Mouse (Mus musculus) lung, embryonic 14.5 days (tissue): ENCODE data around the gene Asgr1. TPM values are rescaled to one million over a fixed set of nuclear protein-coding genes. Genes with fewer than 3 reads are reported as not detected.
A peak's percentile ranks its signal among the peaks of the same experiment; 100 is the strongest.

ENCODE experiments used
- ATAC-seq: fragments of 200-750 bp; cut with Nextera tagmentation; 2 replicates; pipeline ENCODE4 v1.8.0; 2017; ENCODE audit warnings: mild to moderate bottlenecking, moderate TSS enrichment, moderate library complexity; ENCODE audit not compliant: insufficient read depth
- DNase-seq: peaks from one replicate; pipeline ENCODE4 v3.0.0-alpha.2; 2015
- H3K27ac ChIP-seq: fragments of 300-500 bp; sonication (generic); 2 replicates; pipeline ENCODE4 v1.5.1; 2014; ENCODE audit warnings: low read depth, mild to moderate bottlenecking, moderate library complexity
- H3K27me3 ChIP-seq: fragments of 300-500 bp; sonication (generic); 2 replicates; pipeline ENCODE4 v1.6.1; 2014; ENCODE audit warnings: low read length, control low read depth; ENCODE audit not compliant: insufficient read depth
- H3K36me3 ChIP-seq: fragments of 300-500 bp; sonication (generic); 2 replicates; pipeline ENCODE4 v1.6.1; 2014; ENCODE audit warnings: control low read depth; ENCODE audit not compliant: insufficient read depth
- H3K4me1 ChIP-seq: fragments of 300-500 bp; sonication (generic); 2 replicates; pipeline ENCODE4 v1.6.1; 2014; ENCODE audit warnings: antibody characterized with exemption, control low read depth; ENCODE audit not compliant: insufficient read depth
- H3K4me2 ChIP-seq: fragments of 300-500 bp; sonication (generic); 2 replicates; pipeline ENCODE4 v1.6.1; 2014; ENCODE audit warnings: mild to moderate bottlenecking
- H3K4me3 ChIP-seq: fragments of 300-500 bp; sonication (generic); 2 replicates; pipeline ENCODE4 v1.5.1; 2014; ENCODE audit warnings: low read depth, low read length
- H3K9ac ChIP-seq: fragments of 300-500 bp; sonication (generic); 2 replicates; pipeline ENCODE4 v1.6.1; 2014
- H3K9me3 ChIP-seq: fragments of 300-500 bp; sonication (generic); 2 replicates; pipeline ENCODE4 v1.6.1; 2016; ENCODE audit warnings: low read depth, low read length, control low read depth
- CTCF ChIP-seq: IDR thresholded peaks from 2 replicates; pipeline ENCODE4 v1.5.1; 2016; ENCODE audit warnings: antibody characterized with exemption, low read depth
- WGBS: fragments of 180-500 bp; shearing (Covaris S2); extraction: QIAGEN DNeasy Blood & Tissue Kit; methylation state at CpG from one replicate; pipeline ENCODE4 v1.1.7; 2014; 5-methylcytosine and 5-hydroxymethylcytosine counted together
- polyA plus RNA-seq: library from polyadenylated mRNA; unstranded; fragments of >200 nt; fragmentation: Nextera tagmentation; extraction: Ambion mirVana; gene quantifications from 2 replicates; pipeline ENCODE4 v1.2.1, GENCODE M21; 2014

Gene Asgr1
- polyA plus RNA-seq, 1 experiment from 2014 or later = not detected

- no peak overlapping the region for H3K27ac ChIP-seq
- no peak for TF ChIP-seq CTCF
Measured at GRCm38 (mm10) chr11:70045435-70045834, 8.4 kb upstream of the Asgr1 start.

DNA sequence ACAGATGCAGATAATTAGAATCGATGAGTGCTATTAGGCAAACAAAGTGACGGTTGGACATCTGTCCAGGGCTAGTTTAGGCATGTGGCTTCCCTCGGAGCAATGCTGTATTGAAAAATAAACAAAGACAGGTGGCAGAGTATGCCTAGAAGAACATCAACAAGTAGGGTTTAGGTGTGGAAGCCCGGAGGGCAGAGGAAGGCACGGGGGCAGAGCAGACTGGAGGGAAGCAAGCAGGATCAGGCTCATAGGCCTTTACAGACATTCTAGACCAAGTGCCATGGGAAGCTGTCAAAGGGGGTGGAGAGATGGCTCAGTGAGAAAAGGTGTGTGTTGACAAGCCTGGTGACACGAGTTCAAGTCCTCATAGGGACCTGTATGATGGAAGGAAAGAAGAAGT is 4.5 kb upstream of the Asgr1 start:
- no peaks in the 10 kb centered on the region for H3K4me1 ChIP-seq
- 41% methylated on average over 6 of the region's 6 CpGs for WGBS
- H3K4me3 ChIP-seq = no peak overlapping the region
- no peak overlapping the region for H3K9ac ChIP-seq
- no peaks in the 10 kb centered on the region for H3K27me3 ChIP-seq
- ATAC-seq = no peak
- H3K36me3 ChIP-seq = peaks cover 2% of the 10 kb centered on the region; the same call in 1 of the 2 replicates
- no peak for DNase-seq
- no peak overlapping the region for H3K4me2 ChIP-seq
- no peak for TF ChIP-seq CTCF
- no peaks in the 10 kb centered on the region for H3K9me3 ChIP-seq
- H3K27ac ChIP-seq = no peak overlapping the region

More at GRCm38 (mm10) chr11:70045435-70045834, 8.4 kb upstream of the Asgr1 start:
- Histone ChIP-seq H3K9me3 (no peaks in the 10 kb centered on the region), H3K4me2 (no peak overlapping the region), H3K4me1 (no peaks in the 10 kb centered on the region), H3K36me3 (peaks cover 36% of the 10 kb centered on the region), H3K4me3 (no peak overlapping the region), H3K9ac (no peak overlapping the region), H3K27me3 (no peaks in the 10 kb centered on the region)
- WGBS = 16% methylated on average over 9 of the region's 9 CpGs
- DNase-seq (peak; percentile 29), ATAC-seq (peak; percentile 36; the same call in 1 of the 2 replicates)

GRCm38 (mm10) chr11:70049816-70050215 is 4.1 kb upstream of the Asgr1 start:
- ATAC-seq = no peak
- whole genome bisulfite sequencing = 58% methylated on average over 10 of the region's 10 CpGs
- no peak for DNase-seq
- no peak overlapping the region for H3K27ac ChIP-seq
- no peak overlapping the region for H3K4me3 ChIP-seq
- H3K9me3 ChIP-seq = no peaks in the 10 kb centered on the region
- TF ChIP-seq CTCF = peak; percentile 25; the same call in 1 of the 2 replicates
- H3K4me2 ChIP-seq = no peak overlapping the region
- no peaks in the 10 kb centered on the region for H3K36me3 ChIP-seq
- no peak overlapping the region for H3K9ac ChIP-seq
- H3K27me3 ChIP-seq = no peaks in the 10 kb centered on the region
- no peaks in the 10 kb centered on the region for H3K4me1 ChIP-seq

DNA sequence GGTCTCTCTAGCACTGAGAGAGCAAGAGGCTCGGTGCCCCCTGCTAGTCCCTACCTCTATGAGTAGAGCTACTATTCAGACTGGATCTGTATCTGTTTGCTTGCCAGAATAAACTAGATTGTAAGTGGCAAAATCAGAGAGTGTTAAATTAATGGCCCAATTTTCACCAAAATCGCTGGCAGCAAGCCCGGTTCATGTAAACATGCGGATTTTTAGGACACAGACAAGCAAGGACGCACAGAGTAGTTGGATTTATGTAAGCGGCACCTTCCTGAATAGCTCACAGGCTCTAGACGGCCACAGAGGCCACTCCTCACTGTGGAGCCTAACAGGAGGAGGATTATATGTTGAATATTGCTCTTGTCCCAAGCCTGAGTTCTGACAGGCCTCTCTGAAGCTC is 729 bp upstream of the Asgr1 start:
- DNase-seq (no peak), ATAC-seq (no peak)
- Histone ChIP-seq H3K4me3 (no peak overlapping the region), H3K27ac (no peak overlapping the region), H3K27me3 (no peaks in the 10 kb centered on the region), H3K4me1 (no peaks in the 10 kb centered on the region), H3K9me3 (no peaks in the 10 kb centered on the region), H3K4me2 (no peak overlapping the region), H3K9ac (no peak overlapping the region), H3K36me3 (no peaks in the 10 kb centered on the region)
- no peak for TF ChIP-seq CTCF
- WGBS = 52% methylated on average over 7 of the region's 7 CpGs

- ATAC-seq = peak; percentile 42; the same call in 1 of the 2 replicates
- peak; percentile 89 for DNase-seq
- Histone ChIP-seq H3K36me3 (no peaks in the 10 kb centered on the region), H3K4me1 (no peaks in the 10 kb centered on the region), H3K27me3 (no peaks in the 10 kb centered on the region), H3K27ac (no peak overlapping the region), H3K9ac (no peak overlapping the region), H3K4me3 (no peak overlapping the region), H3K4me2 (peak overlapping the region; percentile 33), H3K9me3 (no peaks in the 10 kb centered on the region)
- TF ChIP-seq CTCF = peak; percentile 95
- 19% methylated on average over 18 of the region's 18 CpGs for WGBS
Measured at GRCm38 (mm10) chr11:70055618-70056214, 1.8 kb downstream of the Asgr1 start.

GRCm38 (mm10) chr11:70057805-70058204 is 3.9 kb downstream of the Asgr1 start:
- Histone ChIP-seq H3K4me1 (no peaks in the 10 kb centered on the region), H3K4me3 (no peak overlapping the region), H3K27me3 (no peaks in the 10 kb centered on the region), H3K36me3 (no peaks in the 10 kb centered on the region), H3K9me3 (no peaks in the 10 kb centered on the region), H3K4me2 (no peak overlapping the region), H3K9ac (no peak overlapping the region), H3K27ac (no peak overlapping the region)
- DNase-seq = no peak
- WGBS = 83% methylated on average over 9 of the region's 9 CpGs
- ATAC-seq = no peak
- no peak for TF ChIP-seq CTCF

DNA sequence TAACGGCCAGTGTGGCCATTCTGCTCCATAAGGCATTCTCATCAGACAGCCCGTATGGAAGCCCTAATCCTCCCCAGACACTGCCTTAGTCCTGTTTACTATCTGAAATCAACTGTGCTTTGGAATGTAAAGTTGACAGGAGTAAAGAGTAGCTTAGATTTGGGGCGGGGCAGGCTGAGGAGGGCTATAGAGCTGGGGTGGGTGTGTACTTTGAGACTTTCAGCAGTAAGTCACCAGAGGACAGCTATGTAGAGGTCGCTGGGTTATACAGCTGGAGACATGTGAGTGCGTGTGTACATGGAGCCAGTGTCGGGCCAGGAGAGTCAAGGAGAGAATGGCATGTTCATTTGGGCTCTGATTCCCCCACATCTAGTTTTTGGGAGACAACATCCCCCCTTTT is 6.0 kb downstream of the Asgr1 start:
- H3K4me2 ChIP-seq = no peak overlapping the region
- DNase-seq = no peak
- no peak overlapping the region for H3K4me3 ChIP-seq
- H3K27ac ChIP-seq = no peak overlapping the region
- TF ChIP-seq CTCF = no peak
- ATAC-seq = no peak
- no peaks in the 10 kb centered on the region for H3K36me3 ChIP-seq
- H3K4me1 ChIP-seq = no peaks in the 10 kb centered on the region
- H3K9ac ChIP-seq = no peak overlapping the region
- WGBS = 35% methylated on average over 6 of the region's 6 CpGs
- no peaks in the 10 kb centered on the region for H3K27me3 ChIP-seq
- H3K9me3 ChIP-seq = no peaks in the 10 kb centered on the region
